Mouse (Mus musculus) stomach, postnatal 0 days (tissue): ENCODE measurements around the gene Pgbd1. TPM values are rescaled to one million over a fixed set of nuclear protein-coding genes. Genes with fewer than 3 reads are reported as not detected.
"Not testable (repeated sequence)": the region's sequence is repeated elsewhere in the genome, so short reads cannot be mapped to it uniquely, and the experiment has no call there.

ENCODE experiments used
- ATAC-seq: fragments of 200-750 bp; cut with Nextera tagmentation; 2 replicates; pipeline ENCODE4 v1.8.0; 2017; ENCODE audit not compliant: low FRiP score, low TSS enrichment
- DNase-seq: peaks from one replicate; pipeline ENCODE4 v3.0.0-alpha.2; 2016; ENCODE audit warnings: low spot score
- H3K27ac ChIP-seq: fragments of 300-500 bp; sonication (generic); replicated peaks from 2 replicates; pipeline ENCODE4 v1.5.1; 2014; ENCODE audit warnings: mild to moderate bottlenecking, control low read depth
- H3K27me3 ChIP-seq: fragments of 300-500 bp; sonication (generic); 2 replicates; pipeline ENCODE4 v1.6.1; 2014; ENCODE audit warnings: low read length; ENCODE audit not compliant: control insufficient read depth, insufficient read depth
- H3K36me3 ChIP-seq: fragments of 300-500 bp; sonication (generic); 2 replicates; pipeline ENCODE4 v1.6.1; 2014; ENCODE audit warnings: low read length, mixed read lengths; ENCODE audit not compliant: control insufficient read depth, insufficient read depth
- H3K4me1 ChIP-seq: fragments of 300-500 bp; sonication (generic); replicated peaks from 2 replicates; pipeline ENCODE4 v1.6.1; 2014; ENCODE audit warnings: antibody characterized with exemption; ENCODE audit not compliant: control insufficient read depth, insufficient read depth
- H3K4me2 ChIP-seq: fragments of 300-500 bp; sonication (generic); replicated peaks from 2 replicates; pipeline ENCODE4 v1.6.1; 2014; ENCODE audit warnings: low read depth, mild to moderate bottlenecking, control low read depth, moderate library complexity
- H3K4me3 ChIP-seq: fragments of 300-500 bp; sonication (generic); 2 replicates; pipeline ENCODE4 v1.5.1; 2014; ENCODE audit warnings: low read depth, low read length, control low read depth
- H3K9ac ChIP-seq: fragments of 300-500 bp; sonication (generic); 2 replicates; pipeline ENCODE4 v1.6.1; 2014; ENCODE audit warnings: mild to moderate bottlenecking, low read length, control low read depth, mixed read lengths
- H3K9me3 ChIP-seq: fragments of 300-500 bp; sonication (generic); 2 replicates; pipeline ENCODE4 v1.6.1; 2016; ENCODE audit warnings: low read length; ENCODE audit not compliant: control insufficient read depth
- CTCF ChIP-seq: IDR thresholded peaks from 2 replicates; pipeline ENCODE4 v1.5.1; 2016; ENCODE audit warnings: antibody characterized with exemption, low read depth, mild to moderate bottlenecking, moderate library complexity
- EP300 ChIP-seq: optimal IDR thresholded peaks from 2 replicates; pipeline ENCODE3; 2016; ENCODE audit warnings: antibody characterized with exemption
- WGBS: fragments of 180-500 bp; shearing (Covaris S2); extraction: QIAGEN DNeasy Blood & Tissue Kit; methylation state at CpG from one replicate; pipeline ENCODE4 v1.1.7; 2014; 5-methylcytosine and 5-hydroxymethylcytosine counted together
- polyA plus RNA-seq: library from polyadenylated mRNA; unstranded; fragments of >200 nt; fragmentation: Nextera tagmentation; extraction: Ambion mirVana; gene quantifications from 2 replicates; pipeline ENCODE4 v1.2.1, GENCODE M21; 2015

Gene Pgbd1
- polyA plus RNA-seq, 1 experiment from 2014 or later = 0.90 TPM

DNA sequence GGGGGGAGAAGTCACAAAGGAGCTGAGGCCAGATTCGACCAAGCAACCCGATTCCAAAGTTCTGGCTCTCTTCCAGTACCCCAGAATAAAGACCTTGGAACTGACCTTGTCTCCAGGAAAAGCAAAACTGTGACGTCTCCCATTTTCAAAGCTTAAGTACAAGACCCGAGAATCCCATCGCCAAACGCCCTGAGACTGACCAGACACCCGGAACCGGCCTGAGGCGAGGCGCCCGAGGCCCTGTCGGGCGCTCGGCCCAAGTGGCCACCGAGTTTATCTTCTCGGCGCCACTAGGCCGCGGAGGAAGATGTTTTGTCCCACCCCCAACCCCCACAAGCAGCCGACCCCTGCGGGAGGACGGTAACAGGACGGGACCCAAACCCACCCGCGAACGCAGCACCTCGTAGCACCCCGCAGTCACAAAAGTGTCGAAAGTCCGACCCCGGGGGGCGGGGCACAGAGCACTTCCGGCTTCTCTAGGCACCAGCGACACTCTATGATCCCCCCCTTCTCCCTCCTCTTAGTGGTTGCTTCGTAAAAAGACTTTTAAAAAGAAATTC, 38.5 kb downstream of the Pgbd1 start, which contains the start of gene Zkscan3:
TSS of gene Zkscan3 (minus strand) at position 469 of the 560 bp plus-strand sequence.
- peak within 1 kb of the TSS; percentile 83 for H3K27ac ChIP-seq
- peak within 1 kb of the TSS; percentile 90 for H3K9ac ChIP-seq
- DNase-seq (peak; percentile 89), ATAC-seq (peak; percentile 93)
- 0% methylated on average over 35 of the region's 35 CpGs for WGBS
- peak within 1 kb of the TSS; percentile 78 for H3K4me3 ChIP-seq
- H3K4me2 ChIP-seq = peak within 1 kb of the TSS; percentile 72
- H3K4me1 ChIP-seq = no peaks in the 10 kb centered on the region
- H3K9me3 ChIP-seq = no peaks in the 10 kb centered on the region
- TF ChIP-seq EP300 = no peak
- TF ChIP-seq CTCF = peak; percentile 21; the same call in 1 of the 2 replicates
- H3K27me3 ChIP-seq = no peaks in the 10 kb centered on the region
- H3K36me3 ChIP-seq = no peaks in the 10 kb centered on the region

DNA sequence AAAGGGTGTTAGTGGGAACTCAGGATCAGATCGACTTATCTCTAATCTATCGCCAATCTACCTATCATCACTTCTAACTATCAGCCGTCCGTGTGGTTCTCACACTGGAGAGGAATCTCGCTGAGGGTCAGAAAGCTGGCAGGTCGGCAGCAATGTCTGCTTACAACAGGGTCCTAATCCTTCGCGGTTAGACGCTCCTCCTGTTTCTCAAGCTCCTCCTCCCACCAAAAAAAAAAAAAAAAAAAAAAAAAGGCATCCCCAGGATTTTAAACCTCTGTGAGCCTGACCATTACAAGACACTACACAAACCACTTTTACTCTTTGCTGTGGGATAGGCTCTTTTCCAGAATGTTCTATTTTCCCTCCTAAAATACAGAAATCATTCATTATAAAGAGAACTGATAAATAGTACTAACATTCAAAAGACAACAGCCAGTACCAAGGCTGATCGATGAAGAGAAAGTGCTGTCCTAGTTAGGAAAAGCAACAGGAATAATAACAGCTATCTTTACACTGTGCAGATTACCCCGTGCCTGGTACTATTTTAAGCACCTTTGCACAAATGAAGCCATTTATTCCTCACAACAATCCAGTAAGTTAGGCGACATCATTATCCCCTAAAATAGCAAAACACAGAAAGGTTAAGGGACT, 39.1 kb downstream of the Pgbd1 start:
- DNase-seq (no peak), ATAC-seq (0 out of 2 replicates have a peak, but pooled peaks have one; percentile 8)
- peak overlapping the region; percentile 78 for H3K4me3 ChIP-seq
- H3K36me3 ChIP-seq = no peaks in the 10 kb centered on the region
- peak overlapping the region; percentile 90 for H3K9ac ChIP-seq
- WGBS = 9% methylated on average over 12 of the region's 12 CpGs
- H3K9me3 ChIP-seq = no peaks in the 10 kb centered on the region
- H3K27me3 ChIP-seq = no peaks in the 10 kb centered on the region
- TF ChIP-seq EP300 (no peak), CTCF (no peak)
- peak overlapping the region; percentile 83 for H3K27ac ChIP-seq
- H3K4me1 ChIP-seq = no peaks in the 10 kb centered on the region
- H3K4me2 ChIP-seq = peak overlapping the region; percentile 72

DNA sequence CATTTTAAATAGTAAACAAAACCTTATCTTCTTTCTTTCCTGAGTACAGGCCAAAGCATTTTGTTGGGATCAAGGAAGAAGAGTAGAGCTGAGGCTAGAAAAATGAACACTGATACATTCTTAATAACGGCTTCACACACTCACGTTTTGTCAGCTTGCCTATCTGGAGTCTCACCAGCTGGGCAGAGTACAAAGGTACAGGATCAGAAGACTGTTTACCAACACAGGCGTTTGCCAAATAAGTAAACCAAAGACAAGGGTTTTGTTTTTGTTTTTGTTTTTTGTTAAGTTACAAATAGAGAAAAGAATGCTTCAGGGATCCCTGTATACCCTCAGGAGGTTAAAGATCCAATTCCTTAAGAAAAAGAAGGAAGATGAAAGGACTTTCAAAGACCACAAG, 39.7 kb downstream of the Pgbd1 start:
- TF ChIP-seq EP300 = no peak
- no peak for TF ChIP-seq CTCF
- H3K4me2 ChIP-seq = peak overlapping the region; percentile 72
- no peak overlapping the region for H3K9ac ChIP-seq
- DNase-seq = no peak
- H3K4me1 ChIP-seq = no peaks in the 10 kb centered on the region
- H3K27me3 ChIP-seq = no peaks in the 10 kb centered on the region
- H3K27ac ChIP-seq = no peak overlapping the region
- WGBS = 52% methylated on average over 3 of the region's 3 CpGs
- ATAC-seq = no peak
- peak overlapping the region; percentile 78 for H3K4me3 ChIP-seq
- 0 out of 2 replicates have a peak, but pooled peaks cover 3% of the 10 kb centered on the region for H3K36me3 ChIP-seq
- no peaks in the 10 kb centered on the region for H3K9me3 ChIP-seq

DNA sequence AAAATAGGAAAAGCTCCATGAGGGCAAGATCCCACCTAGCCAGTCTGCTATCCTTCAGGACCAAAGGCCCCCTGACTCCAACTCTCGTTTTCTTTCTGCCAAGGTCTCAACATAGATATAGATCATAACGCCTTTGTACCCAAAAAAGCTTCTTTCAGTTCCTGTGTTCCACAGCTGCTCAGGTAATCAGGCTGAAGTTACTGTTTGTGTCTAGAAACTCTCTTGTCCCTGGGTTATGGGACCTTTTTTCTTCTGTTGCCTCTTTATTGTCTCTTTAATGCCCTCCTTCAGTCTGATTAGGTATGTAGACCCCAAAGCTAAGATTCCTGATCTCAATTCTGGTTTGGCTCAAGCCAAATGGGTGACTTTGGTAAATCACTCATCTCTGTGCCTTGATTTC, 43.4 kb downstream of the Pgbd1 start:
- no peak overlapping the region for H3K9ac ChIP-seq
- H3K9me3 ChIP-seq = no peaks in the 10 kb centered on the region
- peaks cover 24% of the 10 kb centered on the region for H3K36me3 ChIP-seq
- DNase-seq (no peak), ATAC-seq (no peak)
- 84% methylated on average over 2 of the region's 2 CpGs for WGBS
- no peak overlapping the region for H3K4me2 ChIP-seq
- no peaks in the 10 kb centered on the region for H3K4me1 ChIP-seq
- no peak overlapping the region for H3K4me3 ChIP-seq
- no peak overlapping the region for H3K27ac ChIP-seq
- H3K27me3 ChIP-seq = no peaks in the 10 kb centered on the region
- TF ChIP-seq CTCF (no peak), EP300 (no peak)

DNA sequence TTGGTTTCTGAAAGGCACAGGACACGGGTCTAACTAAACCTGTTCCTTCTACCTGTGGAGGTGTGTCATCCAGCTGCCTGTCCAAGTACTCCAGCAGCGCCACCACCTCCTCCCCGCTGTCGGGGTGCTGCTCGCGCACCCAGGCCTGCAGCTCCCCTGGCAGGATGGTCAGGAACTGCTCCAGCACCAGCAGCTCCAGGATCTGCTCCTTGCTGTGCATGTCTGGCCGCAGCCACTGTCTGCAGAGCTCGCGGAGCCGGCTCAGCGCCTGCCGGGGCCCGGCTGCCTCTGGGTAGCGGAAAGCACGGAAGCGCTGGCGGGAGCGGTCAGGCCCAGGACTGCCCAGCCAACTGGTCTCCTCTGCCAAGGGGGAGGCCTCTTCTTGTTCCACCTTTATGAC, 44.8 kb downstream of the Pgbd1 start:
- H3K4me2 ChIP-seq, H3K9ac ChIP-seq, H3K4me1 ChIP-seq, DNase-seq, H3K9me3 ChIP-seq, H3K4me3 ChIP-seq, H3K27ac ChIP-seq, H3K27me3 ChIP-seq: not testable (repeated sequence)
- WGBS = 89% methylated on average over 14 of the region's 18 CpGs
- peak; percentile 61 for ATAC-seq
- peaks cover 34% of the 10 kb centered on the region for H3K36me3 ChIP-seq

DNA sequence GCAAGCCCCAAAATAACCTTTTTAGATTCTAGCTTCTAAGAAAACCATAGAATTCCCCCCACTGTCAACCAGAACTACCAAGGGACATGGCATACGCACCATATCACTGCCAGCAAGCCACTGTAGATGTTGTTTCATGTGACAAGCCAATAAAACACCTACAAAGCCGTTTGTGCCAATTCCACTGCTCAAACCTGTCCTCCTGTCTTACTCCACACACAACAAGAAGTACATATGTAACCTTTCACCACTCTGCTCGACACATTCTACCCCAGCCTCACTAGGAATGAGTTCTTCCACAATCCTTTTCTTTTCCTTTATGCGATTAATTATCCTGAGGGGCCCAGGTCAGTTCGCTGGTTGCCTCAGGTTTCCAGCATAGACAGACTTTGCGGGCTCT, 45.2 kb downstream of the Pgbd1 start:
- no peak for DNase-seq
- H3K9me3 ChIP-seq = no peaks in the 10 kb centered on the region
- peaks cover 35% of the 10 kb centered on the region for H3K36me3 ChIP-seq
- TF ChIP-seq CTCF (no peak), EP300 (no peak)
- no peak overlapping the region for H3K27ac ChIP-seq
- no peak overlapping the region for H3K9ac ChIP-seq
- no peak for ATAC-seq
- H3K4me2 ChIP-seq = no peak overlapping the region
- H3K27me3 ChIP-seq = no peaks in the 10 kb centered on the region
- H3K4me3 ChIP-seq = no peak overlapping the region
- WGBS = 93% methylated on average over 6 of the region's 6 CpGs
- no peaks in the 10 kb centered on the region for H3K4me1 ChIP-seq
